Mouse (Mus musculus) C2C12 (cell line): Measurements from ENCODE around the gene Mmrn2.

Source experiments
- CEBPB ChIP-seq: IDR thresholded peaks from one replicate; pipeline ENCODE4 v1.6.1; 2011; ENCODE audit warnings: low read depth, mild to moderate bottlenecking, control low read depth, moderate library complexity
- CTCF ChIP-seq: IDR thresholded peaks from one replicate; pipeline ENCODE4 v1.5.1; 2011; ENCODE audit not compliant: control insufficient read depth, insufficient read depth, insufficient read length
- FOSL1 ChIP-seq: IDR thresholded peaks from one replicate; pipeline ENCODE4 v1.8.0; 2011; ENCODE audit warnings: mild to moderate bottlenecking, low read length; ENCODE audit not compliant: poor library complexity, insufficient read depth, severe bottlenecking
- MAX ChIP-seq: IDR thresholded peaks from one replicate; pipeline ENCODE4 v1.6.1; 2011; ENCODE audit warnings: mild to moderate bottlenecking, control low read depth
- MYOD1 ChIP-seq: IDR thresholded peaks from one replicate; pipeline ENCODE4 v1.6.1; 2011; ENCODE audit warnings: low read depth; ENCODE audit not compliant: control insufficient read depth, insufficient read length
- USF1 ChIP-seq: IDR thresholded peaks from one replicate; pipeline ENCODE4 v1.6.1; 2011; ENCODE audit warnings: low read depth, mild to moderate bottlenecking, control low read depth, moderate library complexity

- no peak for TF ChIP-seq CTCF
- no peak for TF ChIP-seq MAX
- no peak for TF ChIP-seq CEBPB
- no peak for TF ChIP-seq USF1
- no peak for TF ChIP-seq FOSL1
- TF ChIP-seq MYOD1 = no peak
Measured at GRCm38 (mm10) chr14:34331886-34332285, 43.4 kb upstream of the Mmrn2 start.
